Mouse (Mus musculus): ENCODE results near the gene Fam98c.
"Not testable (repeated sequence)": the region's sequence is repeated elsewhere in the genome, so short reads cannot be mapped to it uniquely, and the experiment has no call there.

The Fam98c gene

GRCm38 (mm10) chr7:29155838-29156782 is at the start of gene Fam98c:
Fam98c (minus strand) TSS chr7:29156234.
- peak; percentile 90 for DNase-seq (ENCODE audit: low read depth)

GRCm38 (mm10) chr7:29202577-29202976 is 46.5 kb upstream of the Fam98c start:
- DNase-seq (ENCODE audit: low read depth): no peak

DNA sequence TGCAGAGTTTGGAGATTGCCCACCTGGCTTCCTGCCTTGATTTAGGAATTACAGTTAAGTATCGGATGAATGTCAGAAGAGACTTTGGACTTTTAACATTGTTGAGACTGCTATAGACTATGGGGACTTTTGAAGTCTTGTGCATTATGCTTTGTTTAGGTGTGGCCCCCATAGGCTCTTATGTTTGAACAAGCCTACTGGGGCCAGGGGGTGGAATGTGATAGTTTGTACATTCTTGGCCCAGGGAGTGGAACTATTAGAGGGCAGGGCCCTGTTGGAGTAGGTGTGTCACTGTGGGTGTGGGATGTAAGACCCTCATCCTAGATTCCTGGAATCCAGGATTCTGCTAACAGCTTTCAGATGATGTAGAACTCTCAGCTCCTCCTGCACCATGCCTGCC is 38.2 kb upstream of the Fam98c start:
- not testable (repeated sequence) for DNase-seq (ENCODE audit: low read depth)

GRCm38 (mm10) chr7:29181323-29181722 is 25.3 kb upstream of the Fam98c start:
- not testable (repeated sequence) for DNase-seq (ENCODE audit: low read depth)

DNA sequence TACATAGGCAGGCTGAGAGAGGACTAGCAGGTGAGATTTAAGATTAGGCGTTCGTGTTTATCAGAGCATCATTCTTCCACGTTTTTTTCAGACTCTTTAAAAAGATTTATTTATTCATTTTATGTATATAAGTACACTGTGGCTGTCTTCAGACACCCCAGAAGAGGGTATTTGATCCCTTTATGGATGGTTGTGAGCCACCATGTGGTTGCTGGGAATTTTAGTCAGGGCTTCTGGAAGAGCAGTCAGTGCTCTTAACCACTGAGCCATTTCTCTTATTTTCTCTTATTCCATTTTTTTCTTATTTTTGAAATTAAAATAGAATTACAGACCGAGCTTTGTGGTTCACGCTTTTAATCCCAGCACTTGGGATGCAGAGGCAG is 24.8 kb upstream of the Fam98c start:
- DNase-seq (ENCODE audit: low read depth): no peak

DNA sequence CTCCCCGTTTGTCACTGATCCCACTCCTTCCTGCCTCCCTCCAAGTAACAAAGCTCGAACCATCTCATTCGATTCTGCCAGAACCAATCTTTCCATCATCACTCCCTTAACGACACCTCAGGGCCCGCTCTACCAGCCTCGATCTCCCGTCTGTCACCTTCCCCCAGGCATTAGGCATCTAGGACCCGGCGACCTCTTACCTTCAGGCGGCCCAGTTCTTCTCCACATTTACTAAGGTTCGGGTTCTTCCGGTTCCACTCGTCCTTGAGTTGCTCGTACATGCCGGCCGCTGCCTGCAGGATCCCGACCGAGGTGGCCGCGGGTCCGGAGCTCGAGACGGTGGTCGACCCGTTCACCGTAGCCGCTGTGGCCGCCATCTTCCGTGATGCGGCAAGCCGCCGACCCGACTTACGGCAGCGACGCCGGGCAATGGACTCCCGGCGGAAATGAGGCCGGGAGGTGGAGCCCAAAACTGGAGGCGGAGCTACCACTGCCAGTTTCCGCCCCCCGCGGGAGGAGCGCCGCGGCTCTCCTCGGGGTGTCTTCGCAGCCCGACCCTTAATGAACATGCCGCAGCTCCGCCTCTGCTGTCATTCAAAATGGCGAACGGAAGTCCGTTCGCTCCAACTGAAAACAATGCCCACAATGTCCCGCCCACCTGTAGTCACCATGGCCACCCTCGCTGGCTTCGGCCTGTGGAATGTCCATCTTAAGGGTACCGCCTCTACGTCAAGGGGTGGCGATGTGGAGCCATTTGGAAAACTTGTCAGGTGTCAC is 24.2 kb upstream of the Fam98c start, which contains the start of gene Psmd8:
Psmd8 (minus strand) TSS at position 625 of the 777 bp plus-strand sequence.
- DNase-seq (ENCODE audit: low read depth): peak; percentile 98

GRCm38 (mm10) chr7:29179323-29179722 is 23.3 kb upstream of the Fam98c start:
- peak; percentile 75 for DNase-seq (ENCODE audit: low read depth)

- peak; percentile 71 for DNase-seq (ENCODE audit: low read depth)
Measured at GRCm38 (mm10) chr7:29178106-29178505, 22.1 kb upstream of the Fam98c start.

DNA sequence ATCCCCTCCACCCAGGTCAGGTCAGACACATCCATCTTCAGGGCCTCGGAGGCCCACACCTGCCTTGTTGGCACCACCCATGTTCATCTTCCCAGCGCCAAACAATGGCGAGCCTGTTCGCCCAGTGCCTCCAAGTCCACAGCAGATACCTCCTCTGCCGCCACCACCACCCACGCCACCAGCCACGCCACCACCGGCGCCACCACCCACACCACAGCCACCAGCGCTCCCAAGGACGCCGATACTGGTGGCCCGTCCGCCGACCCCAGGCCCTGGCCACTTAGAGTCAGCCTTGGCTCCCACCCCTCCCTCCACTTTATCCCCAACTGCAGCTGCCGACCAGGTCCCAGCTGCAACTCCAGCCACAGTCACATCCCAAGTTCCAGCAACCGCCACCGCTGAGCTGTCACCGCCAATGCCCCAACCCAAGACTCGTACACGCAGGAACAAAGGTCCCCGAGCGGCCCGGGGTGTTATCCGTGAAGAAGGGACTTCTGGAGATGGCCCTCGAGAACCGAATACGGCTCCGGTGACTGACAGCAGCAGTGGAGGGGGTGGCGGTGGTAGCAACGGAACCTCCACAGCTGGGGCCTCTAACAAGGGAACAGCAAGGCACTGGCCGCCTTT is 16.5 kb upstream of the Fam98c start:
- no peak for DNase-seq (ENCODE audit: low read depth)

- DNase-seq (ENCODE audit: low read depth): no peak
Measured at GRCm38 (mm10) chr7:29171562-29172097, 15.6 kb upstream of the Fam98c start.

GRCm38 (mm10) chr7:29170755-29171561 is 14.9 kb upstream of the Fam98c start:
- peak; percentile 61 for DNase-seq (ENCODE audit: low read depth)

GRCm38 (mm10) chr7:29170066-29170754 is 14.2 kb upstream of the Fam98c start, which contains the start of the genes Ggn and Spred3:
Ggn (plus strand) TSS chr7:29170210.
Spred3 (minus strand) TSS chr7:29170411.
- DNase-seq (ENCODE audit: low read depth): peak; percentile 81

DNA sequence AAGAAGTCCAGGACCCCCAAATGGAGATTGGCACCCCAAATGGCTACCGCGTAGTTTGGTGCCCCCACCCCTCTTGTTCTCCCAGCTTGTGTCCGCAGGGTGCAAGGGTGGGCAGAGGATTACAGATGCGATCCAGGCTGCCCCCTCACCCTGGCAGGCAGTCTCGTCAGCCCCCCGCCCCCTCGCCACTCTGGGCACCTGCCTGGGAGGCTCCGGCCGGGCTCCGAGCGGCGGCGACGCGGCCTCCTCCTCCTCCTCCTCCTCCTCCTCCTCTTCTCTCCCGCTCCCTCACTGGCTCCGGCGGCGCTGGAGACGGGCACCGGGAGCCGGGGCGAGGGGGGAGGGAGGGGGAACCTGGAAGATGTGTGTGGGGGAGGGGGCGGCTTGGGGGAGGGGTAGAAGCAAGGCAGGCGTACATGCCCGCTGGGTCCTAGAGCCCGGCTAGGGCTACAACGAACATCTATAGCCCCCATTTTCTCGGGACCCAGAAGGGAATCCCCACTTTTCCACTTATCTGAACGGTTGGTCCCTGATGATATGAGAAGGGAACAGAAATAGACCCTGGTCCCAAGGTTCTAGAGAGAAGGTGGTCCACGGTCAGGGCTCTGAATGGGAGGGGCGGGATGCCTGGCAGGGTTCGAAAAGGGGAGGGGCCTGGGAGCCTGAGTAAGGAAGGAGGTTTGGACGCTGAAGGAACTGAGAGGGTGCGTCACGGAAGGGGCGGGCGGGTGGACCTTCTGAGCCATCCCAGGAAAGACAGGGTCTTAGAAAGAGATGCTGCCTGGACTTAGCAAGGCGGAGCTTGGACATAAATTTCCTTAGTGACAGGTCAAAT is 13.4 kb upstream of the Fam98c start:
- peak; percentile 68 for DNase-seq (ENCODE audit: low read depth)

- peak; percentile 29 for DNase-seq (ENCODE audit: low read depth)
Measured at GRCm38 (mm10) chr7:29168791-29169230, 12.8 kb upstream of the Fam98c start.

GRCm38 (mm10) chr7:29168121-29168695 is 12.2 kb upstream of the Fam98c start:
- DNase-seq (ENCODE audit: low read depth): no peak

DNA sequence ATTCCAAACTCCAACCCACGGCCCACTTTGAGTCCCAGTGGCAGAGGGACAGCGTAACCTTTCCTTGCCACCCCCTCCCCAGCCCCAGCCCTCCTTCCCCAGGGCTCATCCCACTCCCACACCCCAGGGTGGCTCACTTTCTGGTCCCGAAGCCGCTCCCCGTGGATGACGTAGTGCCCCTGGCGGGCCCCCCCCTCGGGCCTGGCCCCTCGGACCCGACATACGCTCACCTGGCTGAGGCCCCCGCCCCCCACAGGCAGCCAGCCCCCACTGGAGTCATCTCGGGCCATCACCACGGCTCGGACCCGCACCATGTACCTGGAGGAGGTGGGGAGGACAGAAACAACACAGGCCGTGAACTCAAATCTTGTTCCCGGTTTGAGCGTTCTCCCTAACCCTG is 11.6 kb upstream of the Fam98c start:
- no peak for DNase-seq (ENCODE audit: low read depth)

DNA sequence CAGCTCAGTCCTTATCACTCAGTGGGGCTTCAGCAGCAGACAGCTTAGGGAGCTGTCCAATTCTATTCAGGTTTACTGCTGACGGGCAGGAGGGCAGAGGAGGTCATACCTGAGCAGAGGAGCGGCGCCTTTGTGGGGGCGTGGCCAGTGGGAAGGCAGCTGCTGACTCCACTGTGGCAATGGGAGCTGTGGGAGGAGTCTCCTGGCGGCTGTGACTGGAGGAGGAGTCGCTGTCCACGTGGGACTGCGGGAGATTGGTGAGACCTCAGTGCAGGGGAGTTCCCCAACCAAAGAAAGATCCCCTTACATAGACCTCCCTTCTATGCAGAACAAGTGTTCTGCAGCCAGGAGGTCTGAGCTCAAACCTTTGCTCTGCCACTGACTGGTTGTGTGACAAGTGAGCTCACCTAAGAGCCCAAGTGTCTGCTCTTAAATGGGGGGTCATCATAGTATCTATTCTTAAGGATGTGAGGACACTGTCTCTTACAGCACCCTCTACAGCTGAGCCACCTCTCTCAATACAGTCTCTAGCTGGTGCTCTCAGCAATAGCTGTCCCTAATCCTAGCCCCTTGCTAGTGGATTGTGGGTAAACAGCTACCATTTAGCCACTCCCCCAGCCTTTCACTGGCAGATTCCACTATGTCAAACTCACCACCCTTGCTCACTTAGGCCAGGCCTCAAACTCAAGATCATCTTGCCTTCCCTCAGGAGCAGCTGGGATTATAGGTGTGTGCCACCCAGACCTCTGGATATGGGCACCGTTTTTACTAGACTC is 6.9 kb upstream of the Fam98c start:
- DNase-seq (ENCODE audit: low read depth): peak; percentile 78

DNA sequence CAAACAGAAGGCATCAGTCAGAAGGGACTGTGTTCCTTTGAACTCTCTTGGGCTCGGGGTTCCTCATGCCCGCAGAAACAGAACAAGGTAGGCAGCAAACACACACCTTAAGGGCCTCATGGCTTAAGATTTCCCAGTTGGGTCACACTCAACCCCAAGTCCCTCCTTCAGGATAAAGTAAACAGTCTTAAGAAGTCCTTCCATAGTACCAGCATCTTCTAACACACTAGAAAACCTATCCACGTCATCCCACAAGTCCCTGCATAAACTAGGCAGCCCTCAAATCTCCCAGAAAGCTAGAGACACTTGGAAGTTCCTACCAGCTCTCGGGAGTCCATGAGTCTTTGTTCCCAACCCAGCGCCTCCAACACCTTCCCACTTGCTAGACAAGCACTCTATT is 6.3 kb upstream of the Fam98c start:
- DNase-seq (ENCODE audit: low read depth): no peak
